Mouse (Mus musculus) adrenal gland, postnatal 14 days (tissue): ENCODE results near the gene Gpx1. TPM values are rescaled to one million over a fixed set of nuclear protein-coding genes. Genes with fewer than 3 reads are reported as not detected.

Experiments used
- DNase-seq: peaks from one replicate; pipeline ENCODE4 v3.0.0; 2021; ENCODE audit warnings: mixed read lengths
- total RNA-seq: library from RNA; stranded (reverse); gene quantifications from 2 replicates; pipeline ENCODE4 v1.2.3, GENCODE M21; 2021

Gpx1 gene
- total RNA-seq, 1 experiment from 2014 or later = 754 TPM

- DNase-seq = peak; percentile 62
Observed at GRCm38 (mm10) chr9:108339886-108340257, 1.2 kb downstream of the Gpx1 start.

- peak; percentile 53 for DNase-seq
Observed at GRCm38 (mm10) chr9:108340258-108341138, 1.8 kb downstream of the Gpx1 start.

- no peak for DNase-seq
Observed at GRCm38 (mm10) chr9:108341139-108341475, 2.4 kb downstream of the Gpx1 start.

- DNase-seq = peak; percentile 34
Observed at GRCm38 (mm10) chr9:108341801-108342200, 3.1 kb downstream of the Gpx1 start.

- no peak for DNase-seq
Observed at GRCm38 (mm10) chr9:108342301-108342831, 3.7 kb downstream of the Gpx1 start.

GRCm38 (mm10) chr9:108343331-108343730, 4.6 kb downstream of the Gpx1 start:
- DNase-seq = no peak

- no peak for DNase-seq
Observed at GRCm38 (mm10) chr9:108343835-108344234, 5.1 kb downstream of the Gpx1 start.

GRCm38 (mm10) chr9:108344471-108344870, 5.8 kb downstream of the Gpx1 start:
- no peak for DNase-seq

- DNase-seq = no peak
Observed at GRCm38 (mm10) chr9:108347024-108347423, 8.3 kb downstream of the Gpx1 start.

- DNase-seq = peak; percentile 95
Observed at GRCm38 (mm10) chr9:108347540-108348289, 9.0 kb downstream of the Gpx1 start, which contains the start of gene Usp4. TSS of gene Usp4 (plus strand) at chr9:108347853.

GRCm38 (mm10) chr9:108348290-108348680, 9.6 kb downstream of the Gpx1 start:
- no peak for DNase-seq

- DNase-seq = no peak
Observed at GRCm38 (mm10) chr9:108349727-108350126, 11.0 kb downstream of the Gpx1 start.

- DNase-seq = no peak
Observed at GRCm38 (mm10) chr9:108378234-108378633, 39.5 kb downstream of the Gpx1 start.

- DNase-seq = no peak
Observed at GRCm38 (mm10) chr9:108378736-108379135, 40.0 kb downstream of the Gpx1 start.

GRCm38 (mm10) chr9:108379294-108379693, 40.6 kb downstream of the Gpx1 start:
- DNase-seq = no peak

GRCm38 (mm10) chr9:108381382-108381781, 42.7 kb downstream of the Gpx1 start:
- no peak for DNase-seq

GRCm38 (mm10) chr9:108385006-108385405, 46.3 kb downstream of the Gpx1 start:
- DNase-seq = no peak

- DNase-seq = no peak
Observed at GRCm38 (mm10) chr9:108386816-108387215, 48.1 kb downstream of the Gpx1 start.

GRCm38 (mm10) chr9:108388601-108389000, 49.9 kb downstream of the Gpx1 start:
- DNase-seq = no peak

- no peak for DNase-seq
Observed at GRCm38 (mm10) chr9:108389220-108389619, 50.5 kb downstream of the Gpx1 start.
